Mouse (Mus musculus) right cerebral cortex, postnatal 4 days (tissue): ENCODE data around the gene Arl4a.
A peak's percentile ranks its signal among the peaks of the same experiment; 100 is the strongest.

ENCODE experiments used
- DNase-seq: peaks from one replicate; pipeline ENCODE4 v3.0.0-alpha.2; 2022

Gene Arl4a

GRCm38 (mm10) chr12:39956396-39956795, 81.4 kb downstream of the Arl4a start:
- DNase-seq: peak; percentile 66
